Mouse (Mus musculus) liver, adult 2 months (tissue): ENCODE results near the gene Fgf7.

Experiments used
- CTCF ChIP-seq: fragments of 200-500 bp; IDR thresholded peaks from 2 replicates; pipeline ENCODE4 v1.5.1; 2011; ENCODE audit warnings: low read depth, low read length, control low read depth
- POLR2A ChIP-seq: fragments of 200-500 bp; IDR thresholded peaks from 2 replicates; pipeline ENCODE4 v1.6.1; 2011; ENCODE audit warnings: low read length, control low read depth; ENCODE audit not compliant: insufficient read depth; ENCODE audit errors: extremely low read depth

GRCm38 (mm10) chr2:126084326-126084725 lies 49.9 kb downstream of the Fgf7 start:
- TF ChIP-seq CTCF (no peak), POLR2A (no peak)
